Mouse (Mus musculus) bone marrow, adult 2 months (tissue): Measurements from ENCODE around the gene Fuom.

ENCODE experiments used
- CTCF ChIP-seq: fragments of 200-500 bp; IDR thresholded peaks from 2 replicates; pipeline ENCODE4 v1.5.1; 2011; ENCODE audit warnings: low read length, control low read depth; ENCODE audit not compliant: control insufficient read depth, insufficient read depth
- POLR2A ChIP-seq: fragments of 200-500 bp; IDR thresholded peaks from 2 replicates; pipeline ENCODE4 v1.6.1; 2011; ENCODE audit warnings: low read depth, mild to moderate bottlenecking, control low read depth, low read length, borderline replicate concordance; ENCODE audit not compliant: control insufficient read depth

DNA sequence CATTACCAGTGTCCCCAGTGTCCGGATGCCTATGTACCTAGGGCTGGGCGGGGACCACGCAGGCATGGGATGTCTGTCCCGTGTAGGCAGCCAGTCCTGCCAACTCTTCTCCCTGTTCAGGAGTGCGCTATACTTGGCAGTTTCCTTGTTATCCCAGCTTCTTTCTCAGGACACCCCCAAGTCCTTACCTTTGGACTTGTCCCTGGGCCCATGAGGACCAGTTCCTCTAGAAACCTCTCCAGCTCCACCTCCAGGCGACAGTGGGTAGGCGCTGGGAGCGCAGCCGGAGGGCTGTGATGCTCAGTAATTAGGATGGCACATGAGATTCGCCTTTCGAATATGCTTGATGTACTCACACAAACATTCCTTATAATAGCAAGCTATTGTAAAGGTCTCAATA, 39.9 kb downstream of the Fuom start:
- TF ChIP-seq POLR2A, result no peak
- TF ChIP-seq CTCF, result peak; percentile 7; the same call in 1 of the 2 replicates
